Mouse (Mus musculus) layer of hippocampus, adult 2 months (tissue): Measurements from ENCODE around the gene Hpca. TPM values are rescaled to one million over a fixed set of nuclear protein-coding genes. Genes with fewer than 3 reads are reported as not detected.
A peak's percentile ranks its signal among the peaks of the same experiment; 100 is the strongest.

Experiments used
- DNase-seq, 2 experiments: peaks; one replicate each; pipeline ENCODE4 v3.0.0; 2022; ENCODE audit warnings: low spot score in 2 of 2
- H3K27ac ChIP-seq: fragments of 200-600 bp; 2 replicates; pipeline ENCODE4 v1.8.1; 2022
- H3K4me3 ChIP-seq: fragments of 200-600 bp; 2 replicates; pipeline ENCODE4 v1.8.1; 2022; ENCODE audit warnings: mild to moderate bottlenecking
- CTCF ChIP-seq: fragments of 200-600 bp; conservative IDR thresholded peaks from 2 replicates; pipeline ENCODE4 v1.8.1; 2022; ENCODE audit warnings: antibody characterized with exemption, mild to moderate bottlenecking, moderate library complexity
- long read RNA-seq, 2 experiments: library from polyadenylated mRNA; stranded (forward); transcript quantifications; one replicate each; pipeline ENCODE4 v2.0.0; 2021; ENCODE audit warnings: borderline mapping rate in 2 of 2
- total RNA-seq, 2 experiments: library from RNA; stranded (reverse); gene quantifications; 2 replicates each; pipeline ENCODE4 v1.2.3; 2021

The Hpca gene
- 1,000 to 10,000 TPM; 2,418 to 2,601 TPM for total RNA-seq
- long read RNA-seq, experiment 1, transcript Hpca-202 (3 exons, 1,666 nt): minor isoform, 131 of 1,834 reads
- long read RNA-seq, experiment 1, transcript Hpca-201 (4 exons, 1,525 nt): major isoform, 1,236 of 1,834 reads
- long read RNA-seq, experiment 1, transcript Hpca-209 (4 exons, 1,626 nt): minor isoform, 30 of 1,834 reads
- long read RNA-seq, experiment 1, transcript Hpca-204 (6 exons, 1,847 nt): minor isoform, 65 of 1,834 reads
- long read RNA-seq, experiment 1, partial matches to known transcripts: 53 of 1,834 reads
- long read RNA-seq, experiment 1, other reads (novel, unspliced or antisense): 278 of 1,834 reads
- long read RNA-seq, experiment 2, transcript Hpca-202 (3 exons, 1,666 nt): minor isoform, 165 of 2,622 reads
- long read RNA-seq, experiment 2, transcript Hpca-204 (6 exons, 1,847 nt): minor isoform, 73 of 2,622 reads
- long read RNA-seq, experiment 2, transcript Hpca-201 (4 exons, 1,525 nt): major isoform, 1,821 of 2,622 reads
- long read RNA-seq, experiment 2, transcript Hpca-203 (4 exons, 1,568 nt): minor isoform, 47 of 2,622 reads
- long read RNA-seq, experiment 2, partial matches to known transcripts: 102 of 2,622 reads
- long read RNA-seq, experiment 2, other reads (novel, unspliced or antisense): 347 of 2,622 reads

- Histone ChIP-seq H3K4me3 (peak within 1 kb of the TSS; percentile 84), H3K27ac (peak within 1 kb of the TSS; percentile 94)
- no peak for DNase-seq
- no peak for TF ChIP-seq CTCF
These were observed at the start of gene Hpca for GRCm38 (mm10) chr4:129121569-129122086. Gene Hpca (minus strand): TSS chr4:129122036.

GRCm38 (mm10) chr4:129161581-129162255, 39.9 kb upstream of the Hpca start:
- no peak for TF ChIP-seq CTCF
- H3K4me3 ChIP-seq: no peak overlapping the region
- H3K27ac ChIP-seq: no peak overlapping the region
- DNase-seq: no peak

- Histone ChIP-seq H3K27ac (no peak overlapping the region), H3K4me3 (no peak overlapping the region)
- TF ChIP-seq CTCF: no peak
- DNase-seq: no peak
These were observed 39.2 kb upstream of the Hpca start for GRCm38 (mm10) chr4:129161076-129161475.

- no peak for TF ChIP-seq CTCF
- Histone ChIP-seq H3K27ac (peak overlapping the region; percentile 58), H3K4me3 (no peak overlapping the region)
- no peak for DNase-seq
These were observed 36.7 kb upstream of the Hpca start for GRCm38 (mm10) chr4:129158549-129158948.

GRCm38 (mm10) chr4:129157541-129157940, 35.7 kb upstream of the Hpca start:
- Histone ChIP-seq H3K27ac (0 out of 2 replicates have a peak overlapping the region, but pooled peaks have one; percentile 58), H3K4me3 (no peak overlapping the region)
- no peak for DNase-seq
- no peak for TF ChIP-seq CTCF

GRCm38 (mm10) chr4:129151276-129151811, 29.5 kb upstream of the Hpca start:
- DNase-seq: no peak
- Histone ChIP-seq H3K4me3 (no peak overlapping the region), H3K27ac (peak overlapping the region; percentile 81)
- TF ChIP-seq CTCF: no peak

GRCm38 (mm10) chr4:129149321-129149720, 27.5 kb upstream of the Hpca start:
- DNase-seq: no peak
- no peak for TF ChIP-seq CTCF
- Histone ChIP-seq H3K4me3 (no peak overlapping the region), H3K27ac (peak overlapping the region; percentile 81)

- H3K4me3 ChIP-seq: no peak overlapping the region
- TF ChIP-seq CTCF: no peak
- peak in 1 of 2 experiments; percentile 50 for DNase-seq
- peak overlapping the region; percentile 81 for H3K27ac ChIP-seq
These were observed 25.8 kb upstream of the Hpca start for GRCm38 (mm10) chr4:129147552-129148103.

- DNase-seq: no peak
- Histone ChIP-seq H3K27ac (peak overlapping the region; percentile 52; the same call in 1 of the 2 replicates), H3K4me3 (no peak overlapping the region)
- TF ChIP-seq CTCF: no peak
These were observed 24.6 kb upstream of the Hpca start for GRCm38 (mm10) chr4:129146392-129146791.

- Histone ChIP-seq H3K27ac (peak overlapping the region; percentile 84; the same call in 1 of the 2 replicates), H3K4me3 (no peak overlapping the region)
- TF ChIP-seq CTCF: no peak
- no peak for DNase-seq
These were observed 24.1 kb upstream of the Hpca start for GRCm38 (mm10) chr4:129145943-129146342.

GRCm38 (mm10) chr4:129145411-129145810, 23.6 kb upstream of the Hpca start:
- no peak for TF ChIP-seq CTCF
- no peak overlapping the region for H3K4me3 ChIP-seq
- no peak for DNase-seq
- peak overlapping the region; percentile 84 for H3K27ac ChIP-seq
